Mouse (Mus musculus) ovary, adult 18-20 months (tissue): ENCODE results near the gene Arhgap25.
"Not testable (repeated sequence)": the region's sequence is repeated elsewhere in the genome, so short reads cannot be mapped to it uniquely, and the experiment has no call there.

Source experiments
- DNase-seq: peaks from one replicate; pipeline ENCODE4 v3.0.0; 2022; ENCODE audit warnings: low spot score, mixed read lengths

The Arhgap25 gene

DNA sequence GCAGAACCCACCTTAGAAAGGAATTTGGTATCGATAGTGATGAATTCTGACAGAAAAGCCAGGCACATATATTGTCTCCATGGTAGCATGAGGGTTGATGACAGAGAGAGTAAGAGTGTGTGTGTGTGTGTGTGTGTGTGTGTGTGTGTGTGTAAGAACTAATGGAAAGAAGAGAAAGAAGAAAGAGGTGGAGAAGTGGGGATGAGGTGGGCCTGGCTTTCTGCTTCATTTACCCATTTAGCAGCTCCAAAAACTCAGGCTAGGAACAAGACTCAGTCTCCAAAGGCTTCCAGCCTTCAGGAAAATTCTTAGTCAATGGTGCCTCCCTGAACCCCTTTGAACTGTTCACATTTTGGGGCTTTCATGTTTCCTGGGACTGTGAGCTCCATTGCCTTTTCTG lies 29.5 kb downstream of the Arhgap25 start:
- DNase-seq = no peak

DNA sequence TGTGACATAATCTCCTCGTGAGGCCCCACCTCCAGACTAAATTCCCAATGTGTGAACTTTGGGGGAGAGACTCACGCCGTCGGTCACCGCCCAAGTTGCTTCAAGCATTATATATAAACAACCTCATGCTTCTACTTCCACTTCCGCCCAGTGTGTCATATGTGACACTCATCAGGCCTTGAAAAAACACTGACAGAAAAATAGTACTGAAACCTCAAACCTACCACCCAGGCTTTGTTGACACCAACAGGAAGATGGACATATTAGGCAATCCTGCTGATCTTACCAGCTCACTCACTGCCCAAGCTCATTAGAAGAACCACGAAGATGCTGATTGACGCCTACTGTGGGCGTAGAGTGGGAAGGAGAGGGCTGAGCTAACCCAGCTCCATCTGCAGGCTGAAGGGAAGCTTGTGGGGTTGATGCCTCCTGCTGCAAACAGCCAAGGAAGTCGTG lies 30.2 kb downstream of the Arhgap25 start:
- no peak for DNase-seq

DNA sequence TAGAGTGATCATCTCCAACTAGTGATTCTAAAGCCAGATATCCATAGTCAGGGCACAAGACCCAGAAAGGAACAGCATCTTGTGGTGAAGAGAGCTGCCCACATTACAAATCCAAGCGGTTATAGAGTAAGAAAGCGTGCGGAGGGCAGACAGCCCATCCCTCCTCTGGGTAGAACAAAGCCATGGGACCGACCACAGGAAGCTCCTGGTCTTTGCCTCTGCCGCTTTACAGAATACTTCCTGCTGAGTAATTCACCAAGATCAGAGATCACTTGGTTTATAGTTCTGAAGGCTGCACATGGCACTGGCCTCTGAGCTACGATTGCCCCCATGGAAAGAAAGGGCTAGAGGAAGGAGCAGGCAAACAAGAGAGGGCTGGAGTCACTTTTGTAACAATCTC lies 30.6 kb downstream of the Arhgap25 start:
- DNase-seq = no peak

DNA sequence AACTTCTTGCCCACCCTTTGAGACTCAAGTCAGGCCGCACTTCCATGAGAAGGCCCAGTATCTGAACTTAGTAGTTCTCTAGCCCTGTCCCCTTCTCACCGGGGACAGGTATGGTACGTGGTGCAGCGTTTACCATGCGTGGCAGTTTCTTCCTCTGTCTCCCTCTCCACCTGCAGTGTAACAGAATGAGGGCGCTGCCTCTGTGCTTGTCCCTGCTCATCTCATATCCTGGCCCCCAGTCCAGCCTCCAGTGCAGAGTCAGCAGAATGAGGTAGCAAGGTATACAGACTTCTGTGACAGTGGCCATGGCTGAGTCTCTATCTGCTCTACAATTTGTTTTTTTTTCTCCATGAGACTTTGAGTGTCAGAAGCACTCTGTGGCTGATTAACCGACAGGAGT lies 32.4 kb downstream of the Arhgap25 start:
- no peak for DNase-seq

DNA sequence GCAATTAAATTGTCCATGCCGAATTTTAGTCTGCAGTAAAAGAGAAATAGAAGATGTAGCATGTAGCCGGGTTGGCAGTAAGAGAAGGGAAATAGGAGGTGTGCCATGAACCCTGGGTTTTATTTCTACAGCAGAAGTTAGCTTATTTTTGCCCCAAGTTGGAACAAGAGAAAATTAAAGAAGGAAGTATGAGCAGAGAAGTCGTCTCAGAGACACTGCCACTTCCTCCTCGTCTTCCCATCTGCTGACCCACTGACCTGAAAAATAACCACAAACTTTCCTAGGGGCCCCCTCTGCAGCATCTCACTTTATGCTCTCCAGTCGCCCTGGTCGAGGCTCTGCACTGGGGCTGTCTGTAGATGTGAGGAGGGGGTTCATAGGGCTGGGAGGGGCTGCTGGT lies 33.3 kb downstream of the Arhgap25 start:
- DNase-seq = no peak

DNA sequence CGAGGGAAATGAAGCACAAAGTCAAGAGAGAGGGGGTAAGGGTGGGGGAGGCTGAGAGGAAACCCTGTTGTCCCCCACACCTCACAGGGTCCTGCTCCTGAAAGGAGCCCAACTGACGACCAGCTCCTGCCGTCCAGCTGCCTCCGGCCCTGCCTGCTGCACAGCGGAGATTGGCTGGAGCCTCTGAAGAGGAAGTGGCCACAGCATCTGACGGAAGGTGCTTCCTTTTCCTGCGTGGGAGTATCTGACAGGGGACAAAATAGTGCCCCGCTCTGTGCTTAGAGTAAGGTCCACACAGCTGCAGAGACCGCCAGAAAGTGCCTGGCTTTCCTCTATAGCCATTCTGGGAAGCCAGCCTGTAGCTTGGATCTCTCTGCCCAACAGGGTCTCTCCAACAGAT lies 36.9 kb downstream of the Arhgap25 start:
- no peak for DNase-seq

DNA sequence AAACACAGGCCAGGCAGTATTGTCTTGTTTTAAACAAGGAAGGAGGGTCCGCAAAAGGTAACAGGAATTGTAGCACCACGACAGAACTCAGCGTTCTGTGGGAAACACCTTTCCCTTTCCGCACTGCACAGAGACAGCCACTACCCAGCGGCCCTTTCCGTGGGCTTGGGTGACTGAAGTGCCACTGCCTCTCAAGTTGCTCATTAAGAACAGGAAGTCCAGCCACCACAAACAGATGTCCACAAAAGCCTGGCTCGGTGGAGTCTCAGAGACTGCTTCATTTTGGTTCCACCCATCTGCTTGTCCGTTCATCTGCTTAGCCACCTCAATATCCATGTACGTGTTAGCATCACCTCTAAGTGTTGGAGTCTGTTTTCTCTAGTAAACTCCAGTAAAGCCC lies 38.7 kb downstream of the Arhgap25 start:
- DNase-seq = no peak

DNA sequence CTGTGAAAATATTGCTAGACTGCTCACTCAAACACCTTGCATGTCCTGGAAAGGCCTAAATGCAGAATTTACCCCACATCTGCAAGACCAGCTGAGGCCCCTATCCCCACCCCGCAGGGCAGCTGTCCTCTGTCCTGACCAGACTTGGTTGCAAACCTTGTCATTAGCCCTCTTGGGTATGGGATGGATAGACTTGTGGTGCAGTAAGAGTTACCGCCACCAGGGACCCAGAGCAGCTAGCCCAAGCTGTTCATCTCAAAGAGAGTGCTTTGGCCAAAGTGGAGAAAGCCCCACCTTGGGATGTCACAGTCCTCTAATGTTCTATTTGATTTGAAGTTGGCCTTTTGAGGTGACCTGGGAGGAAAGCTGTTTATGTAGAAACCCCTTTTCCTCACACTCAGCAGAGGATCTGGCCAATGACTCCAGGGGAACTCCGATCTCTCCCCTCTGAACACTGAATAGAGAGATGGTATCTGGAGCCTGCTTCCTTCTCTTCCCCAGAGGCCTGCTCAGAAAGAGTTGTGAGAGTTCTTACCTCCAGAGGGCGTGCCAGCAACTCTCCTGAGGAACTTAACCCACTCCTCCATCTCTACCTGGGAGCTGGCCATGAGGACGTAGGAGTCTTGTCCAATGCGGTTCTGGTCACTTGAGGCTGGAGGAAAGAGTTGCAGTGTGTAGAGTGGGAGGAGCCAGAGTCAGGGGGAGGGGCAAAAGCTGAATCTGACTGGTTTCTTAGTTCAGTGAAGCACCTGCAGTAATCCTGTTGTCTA lies 45.2 kb downstream of the Arhgap25 start:
- DNase-seq = no peak

DNA sequence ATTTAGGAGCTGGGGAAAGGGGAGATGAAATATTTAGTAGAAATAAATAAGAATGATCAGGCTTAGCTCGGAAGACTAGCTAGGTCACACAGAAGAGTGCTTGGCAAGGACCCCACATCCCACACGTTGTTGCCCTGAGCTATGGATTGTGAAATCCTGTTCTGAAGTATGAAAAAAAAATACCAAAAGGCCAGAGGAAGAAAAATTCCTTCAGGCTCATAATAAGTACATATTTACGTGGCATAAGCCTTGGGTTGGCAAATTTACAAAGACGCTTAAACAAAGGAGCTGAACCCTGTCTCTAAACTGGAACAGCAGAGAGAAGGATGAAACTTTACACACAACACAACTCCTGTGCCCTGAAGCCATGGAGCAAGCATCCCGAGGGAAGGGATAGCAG lies 48.3 kb downstream of the Arhgap25 start:
- no peak for DNase-seq

DNA sequence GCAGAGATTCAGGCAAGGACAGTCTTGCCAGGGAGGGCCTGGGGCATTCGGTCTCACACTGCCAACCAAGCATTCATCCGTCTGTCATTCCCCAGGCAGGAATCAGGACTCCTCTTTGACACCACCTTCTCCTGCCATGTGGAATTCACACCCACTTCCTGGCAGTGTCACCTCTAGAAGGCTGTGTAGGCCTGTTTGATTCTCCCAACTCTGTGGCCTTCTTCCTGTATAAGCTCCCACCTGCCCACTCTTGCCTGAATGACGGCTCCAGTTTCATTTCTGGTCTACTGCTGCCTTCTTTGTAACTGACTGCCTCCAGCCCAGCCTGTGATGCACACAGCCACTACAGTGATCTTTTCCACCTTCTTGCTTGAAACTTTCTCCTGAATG lies 49.2 kb downstream of the Arhgap25 start:
- no peak for DNase-seq

DNA sequence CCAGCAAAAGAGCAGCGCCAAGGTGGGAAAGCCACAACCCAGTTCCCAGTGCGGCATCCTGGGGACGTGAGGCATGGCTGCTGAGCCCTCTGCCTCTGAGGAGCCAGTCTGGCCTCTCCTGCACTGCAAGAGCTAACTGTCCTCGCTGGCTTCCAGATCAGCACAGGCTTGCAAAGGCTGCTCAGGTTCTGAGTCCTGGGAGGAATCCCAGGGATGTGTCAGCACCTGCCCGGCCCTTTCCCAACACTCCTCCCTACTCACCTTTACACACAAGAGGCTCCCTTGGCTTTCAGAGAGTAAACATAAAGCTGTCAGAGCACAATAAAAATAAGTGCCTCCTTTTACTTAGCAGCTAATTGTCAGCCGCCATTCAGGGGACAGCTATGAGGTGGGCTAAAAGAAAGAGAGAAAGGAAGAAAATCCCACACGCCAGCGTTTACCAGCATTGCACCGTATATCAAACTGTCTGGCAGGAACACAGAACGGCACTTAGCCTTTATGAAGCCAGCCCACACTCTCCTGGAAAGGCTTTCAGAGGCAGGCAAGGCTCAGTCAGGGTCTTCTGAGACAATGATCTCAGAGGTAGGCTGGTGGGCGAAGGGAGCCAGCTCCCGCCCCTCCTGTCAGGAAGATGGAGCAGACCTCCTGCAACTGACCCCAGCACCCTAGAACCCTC lies 49.7 kb downstream of the Arhgap25 start:
- no peak for DNase-seq

DNA sequence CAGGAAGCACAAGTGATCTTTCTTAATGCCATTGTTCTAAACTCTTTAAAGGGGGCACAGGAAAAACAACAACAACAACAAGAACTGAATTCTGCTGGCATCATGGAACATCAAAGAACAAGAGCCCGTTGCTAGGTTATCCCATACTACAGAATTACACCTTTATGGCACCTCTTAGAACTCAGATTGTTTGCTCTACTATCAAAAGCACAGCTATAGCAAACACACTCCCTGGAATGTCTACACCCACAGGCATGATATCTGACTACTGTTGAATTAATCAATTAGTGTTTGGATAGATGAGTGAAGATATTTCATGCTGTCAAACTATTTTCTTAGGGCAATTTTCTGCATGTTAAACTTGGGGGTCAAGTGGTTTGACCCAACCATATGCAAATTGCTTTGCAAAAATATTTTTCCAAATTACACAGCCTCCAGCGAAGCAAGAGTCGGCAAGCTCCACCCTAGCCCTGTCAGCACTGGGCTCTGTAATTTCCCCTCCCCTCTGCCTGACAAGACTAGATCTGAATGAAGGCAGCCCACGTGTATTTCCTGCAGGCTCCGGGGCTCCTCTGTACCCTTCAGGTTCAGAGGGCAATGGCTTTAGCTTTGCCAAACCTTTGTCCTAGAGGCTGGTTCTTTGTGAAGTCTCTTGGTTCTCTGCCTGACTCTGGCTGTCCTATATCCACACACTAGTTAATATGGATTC lies 53.6 kb downstream of the Arhgap25 start:
- no peak for DNase-seq

DNA sequence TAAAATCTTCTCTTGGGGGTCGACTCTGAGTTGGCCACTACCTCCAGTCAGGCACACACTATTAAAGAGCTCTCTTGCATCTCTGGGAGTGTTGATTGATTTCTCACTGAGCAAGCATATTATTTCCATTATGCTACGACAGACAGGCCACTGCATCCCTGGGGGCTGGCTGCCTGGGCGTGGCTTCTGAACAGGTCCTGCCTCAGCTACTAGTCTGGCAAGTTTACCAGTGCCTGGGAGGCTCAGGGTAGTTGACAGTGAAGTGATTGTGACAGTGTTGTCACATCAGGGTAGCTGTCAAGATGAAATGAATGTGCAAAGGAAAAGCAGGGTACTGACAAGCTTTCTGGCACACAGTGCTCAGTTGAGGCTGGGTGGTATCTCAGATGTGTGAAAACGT lies 54.2 kb downstream of the Arhgap25 start:
- DNase-seq = no peak

DNA sequence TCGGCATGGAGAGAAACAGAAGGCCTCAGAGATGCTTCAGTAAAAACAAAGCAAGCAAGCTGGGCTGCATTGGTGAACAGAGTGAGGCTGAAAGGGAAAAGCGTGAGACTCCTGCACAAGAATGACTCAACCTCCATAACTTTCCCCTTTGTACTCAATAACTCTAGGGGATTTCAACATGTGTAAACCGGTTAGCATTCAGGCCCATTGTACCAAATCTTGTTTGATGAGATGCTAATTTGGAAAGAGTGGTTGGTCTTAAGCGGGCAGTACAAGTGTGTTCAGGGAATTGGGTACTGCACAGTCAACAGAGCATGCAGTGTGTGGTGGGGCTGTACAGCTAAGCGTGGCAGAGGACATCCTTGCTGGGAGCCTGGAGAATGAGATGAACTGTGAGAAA lies 57.8 kb downstream of the Arhgap25 start:
- no peak for DNase-seq

DNA sequence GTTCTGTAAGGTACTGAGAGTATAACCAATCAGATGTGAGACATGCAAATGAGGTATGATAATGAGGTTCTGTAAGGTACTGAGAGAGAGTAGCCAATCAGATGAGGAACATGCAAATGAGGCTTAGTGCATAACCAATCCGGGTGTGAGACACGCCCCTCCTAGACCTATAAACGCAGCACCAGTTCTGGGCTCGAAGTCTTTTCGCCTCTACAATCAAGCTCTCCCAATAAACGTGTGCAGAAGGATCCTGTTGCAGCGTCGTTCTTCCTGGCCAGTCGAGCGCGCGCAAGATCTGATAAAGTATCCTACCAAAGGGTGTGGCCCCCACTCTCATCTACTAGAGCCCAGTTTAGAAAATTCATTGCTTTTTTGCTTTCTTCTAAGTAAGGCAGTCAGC lies 63.0 kb downstream of the Arhgap25 start:
- DNase-seq = not testable (repeated sequence)

DNA sequence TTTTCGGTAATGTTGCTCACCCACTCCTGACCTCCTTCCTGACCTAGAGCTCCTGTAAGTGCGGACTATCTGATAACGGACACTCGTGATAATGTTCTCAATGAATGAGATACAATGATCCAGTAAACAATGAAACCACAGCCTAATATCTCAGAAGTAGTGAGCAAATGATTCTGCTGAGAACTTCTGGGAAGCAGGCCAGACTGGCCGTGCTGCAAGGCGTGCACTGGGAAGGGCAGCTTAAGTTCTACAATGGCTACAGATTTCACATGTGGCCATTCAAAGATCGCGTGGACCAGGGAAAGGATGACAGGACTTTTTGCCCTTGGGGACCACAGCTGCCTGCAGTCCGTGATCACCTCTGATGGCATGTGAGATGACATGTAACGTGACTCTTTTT lies 64.7 kb downstream of the Arhgap25 start:
- peak; percentile 9 for DNase-seq

DNA sequence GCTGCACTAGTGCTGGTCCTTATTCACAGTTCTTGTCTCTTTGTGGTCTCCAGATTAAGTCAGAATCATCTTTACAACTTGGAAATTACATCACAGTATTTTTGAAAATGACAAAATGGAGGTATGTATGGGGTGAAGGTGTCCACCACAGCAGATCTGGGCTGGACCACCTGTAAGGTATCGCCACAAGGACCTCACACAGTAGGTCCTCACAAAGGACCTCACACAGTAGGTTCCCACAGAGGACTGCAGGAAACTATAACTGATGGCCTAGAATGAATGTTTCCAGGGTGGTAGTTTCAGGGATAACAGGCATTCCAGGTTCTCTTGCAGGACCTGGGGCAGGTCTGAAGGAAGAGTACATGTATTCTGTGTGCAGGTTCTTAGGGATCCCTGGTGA lies 65.7 kb downstream of the Arhgap25 start:
- DNase-seq = no peak

DNA sequence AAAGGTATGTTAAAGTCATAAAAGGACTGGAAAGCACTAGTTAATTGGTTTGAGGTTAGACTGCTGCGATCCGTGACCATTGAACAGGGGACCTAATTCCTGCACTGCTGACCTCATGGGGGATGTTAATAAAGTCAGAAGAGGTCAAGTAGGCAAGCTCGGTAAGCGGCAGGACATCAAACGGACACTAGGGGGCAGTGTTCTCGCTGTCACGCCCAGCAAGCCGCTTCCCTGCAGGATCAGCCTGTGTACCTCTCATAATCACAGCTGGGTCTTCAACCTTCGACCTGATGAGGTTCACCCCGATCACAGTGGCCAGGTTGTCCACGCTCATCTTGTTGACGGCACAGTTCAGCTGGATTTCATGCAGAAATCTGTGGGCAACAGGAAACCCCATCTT lies 66.8 kb downstream of the Arhgap25 start:
- no peak for DNase-seq

DNA sequence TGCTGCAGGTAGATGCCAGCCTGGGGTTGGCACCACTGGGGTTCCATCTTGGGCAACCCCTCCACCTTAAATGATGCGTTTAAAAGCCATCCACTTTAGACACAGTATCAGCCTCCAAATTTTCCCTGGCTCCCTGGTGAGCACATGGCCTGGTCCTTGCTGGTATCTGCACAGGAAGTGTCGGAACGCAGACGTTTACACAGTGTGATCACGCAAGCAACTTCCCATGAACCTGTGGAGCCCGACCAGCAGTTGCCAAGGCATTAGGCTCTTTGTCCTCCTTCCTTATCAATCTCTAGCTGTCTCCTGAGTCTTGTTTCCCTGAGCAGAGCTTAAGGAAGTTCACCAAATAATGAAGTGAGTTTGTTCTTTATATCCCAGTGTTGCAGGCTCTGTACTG lies 77.6 kb downstream of the Arhgap25 start:
- no peak for DNase-seq

DNA sequence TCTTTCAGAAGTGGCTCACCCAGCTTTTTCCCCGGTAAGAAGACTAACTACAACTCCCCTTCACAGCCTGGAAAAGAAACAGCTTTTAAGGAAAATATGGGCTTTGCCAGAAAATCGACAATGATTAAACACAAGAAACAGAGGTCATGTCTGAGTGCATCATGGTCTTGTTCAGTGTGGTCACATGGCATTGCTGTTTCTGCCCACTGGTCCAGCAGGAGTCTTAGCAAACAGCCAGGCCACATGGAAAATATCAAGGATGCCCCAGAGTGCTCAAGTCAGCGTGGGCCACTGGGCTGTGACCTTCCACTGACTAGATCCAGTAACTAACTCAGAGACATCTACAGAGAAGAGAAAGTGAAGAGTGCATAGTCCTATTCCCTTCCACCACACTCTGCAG lies 81.3 kb downstream of the Arhgap25 start:
- DNase-seq = no peak

DNA sequence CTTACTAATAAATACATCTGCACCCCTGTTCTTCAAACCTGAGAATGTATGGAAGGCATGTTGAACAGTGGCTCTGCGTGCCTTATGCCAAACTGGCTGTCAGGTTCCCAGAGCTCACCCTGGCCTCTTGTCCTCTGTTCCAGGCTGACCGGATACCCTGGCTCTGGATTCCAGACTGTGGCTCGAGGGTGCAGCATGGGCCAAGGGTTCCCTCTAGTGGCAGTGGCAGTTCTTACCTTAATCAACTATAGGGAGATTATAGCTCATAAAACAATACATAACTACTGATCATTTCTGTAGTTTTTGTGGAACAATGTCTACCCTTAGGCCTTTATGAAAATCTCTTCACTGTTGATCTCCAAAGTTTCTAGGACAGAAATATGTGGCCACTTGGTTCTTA lies 82.0 kb downstream of the Arhgap25 start:
- no peak for DNase-seq

DNA sequence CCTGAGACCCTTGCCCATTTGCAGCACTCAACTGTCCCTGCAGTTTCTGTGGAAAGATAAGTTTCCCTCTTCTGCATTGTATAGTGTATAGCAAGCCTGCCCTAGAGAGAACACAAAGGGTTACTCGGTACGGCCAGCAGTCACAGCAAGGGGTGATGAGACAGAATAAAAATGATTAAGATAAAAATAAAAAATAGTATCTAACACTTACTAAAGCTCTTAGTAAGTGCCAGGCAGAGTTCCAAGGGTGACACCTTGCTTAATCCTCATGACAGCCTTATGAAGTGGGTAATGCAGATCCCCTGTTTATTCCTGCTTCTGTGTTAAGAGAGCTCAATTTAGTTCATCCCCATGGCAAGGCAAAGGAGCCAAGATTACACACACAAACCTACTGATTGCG lies 83.5 kb downstream of the Arhgap25 start:
- no peak for DNase-seq

DNA sequence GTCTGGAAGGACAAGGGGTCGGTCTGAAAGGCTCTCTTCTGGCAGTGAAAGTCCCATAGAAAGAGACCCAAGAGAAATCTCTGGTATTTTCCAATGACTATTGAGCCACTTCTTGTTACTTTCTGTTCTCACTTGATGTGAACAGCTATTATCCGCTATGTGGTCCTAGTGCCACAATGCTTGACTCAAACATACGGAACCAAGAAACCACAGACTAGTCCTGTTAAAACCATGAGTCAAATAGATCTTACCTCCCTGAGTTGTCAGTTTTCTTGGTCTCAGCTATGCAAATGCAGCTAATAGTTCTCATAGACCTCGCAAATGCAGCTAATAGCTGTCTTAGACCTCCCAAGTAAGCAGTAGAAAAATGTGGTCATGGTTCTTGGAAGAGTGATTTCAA lies 85.8 kb downstream of the Arhgap25 start:
- DNase-seq = no peak
